Mouse (Mus musculus): ENCODE data around the gene Dennd1a. TPM values are rescaled to one million over a fixed set of nuclear protein-coding genes. Genes with fewer than 3 reads are reported as not detected.

The Dennd1a gene
- polyA plus RNA-seq, 1 experiment, result 7.7 TPM

DNA sequence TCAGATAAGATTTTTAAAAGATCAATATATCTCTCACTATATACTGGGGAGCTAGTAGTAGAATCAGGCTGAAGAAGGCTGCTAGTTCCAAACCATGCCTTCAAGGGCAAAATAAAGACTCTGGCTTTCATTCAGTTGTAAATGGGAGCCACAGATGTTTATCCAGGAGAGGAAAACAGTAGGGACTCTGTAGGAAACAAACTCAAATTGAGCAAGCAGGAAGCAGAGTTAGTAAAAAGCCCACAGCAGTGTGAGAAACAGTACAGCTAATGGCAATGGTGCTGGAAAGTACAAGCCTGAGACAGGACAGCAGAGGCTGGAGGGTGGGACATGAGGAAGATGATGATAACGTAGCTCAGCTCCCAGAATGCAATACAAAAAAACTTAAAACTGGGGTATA is 103.3 kb downstream of the Dennd1a start:
- no peak for TF ChIP-seq CEBPB (IDR thresholded peaks at IDR 0.05; ENCODE audit: low read depth)
- no peak for TF ChIP-seq MAX (IDR thresholded peaks at IDR 0.05)
- TF ChIP-seq FOSL1 (IDR thresholded peaks at IDR 0.05; ENCODE audit: insufficient read depth, low read length, poor library complexity, severe bottlenecking), result no peak
- no peak for TF ChIP-seq MYOG (IDR thresholded peaks at IDR 0.05; ENCODE audit: control insufficient read depth, extremely low read depth, insufficient read length)
- no peak for TF ChIP-seq CTCF (IDR thresholded peaks at IDR 0.05; ENCODE audit: control insufficient read depth, insufficient read depth, insufficient read length)
- no peak for TF ChIP-seq MYOD1 (IDR thresholded peaks at IDR 0.05; ENCODE audit: control insufficient read depth, insufficient read length, low read depth)
- TF ChIP-seq USF1 (IDR thresholded peaks at IDR 0.05; ENCODE audit: low read depth), result no peak
- H3K27me3 ChIP-seq (ENCODE audit: control insufficient read depth, insufficient read depth, insufficient read length), result no peaks in the 10 kb centered on the region
- H3K79me2 ChIP-seq (ENCODE audit: control insufficient read depth, insufficient read depth), result no peaks in the 10 kb centered on the region
- H3K4me3 ChIP-seq (ENCODE audit: insufficient read depth, poor library complexity, severe bottlenecking), result no peak overlapping the region
- H3K36me3 ChIP-seq (ENCODE audit: control insufficient read depth, insufficient read depth), result no peaks in the 10 kb centered on the region
- no peak overlapping the region for H3ac ChIP-seq (ENCODE audit: control insufficient read depth, insufficient read length, low read depth)
- peaks cover 3% of the 10 kb centered on the region for H3K79me3 ChIP-seq (ENCODE audit: low read depth)

DNA sequence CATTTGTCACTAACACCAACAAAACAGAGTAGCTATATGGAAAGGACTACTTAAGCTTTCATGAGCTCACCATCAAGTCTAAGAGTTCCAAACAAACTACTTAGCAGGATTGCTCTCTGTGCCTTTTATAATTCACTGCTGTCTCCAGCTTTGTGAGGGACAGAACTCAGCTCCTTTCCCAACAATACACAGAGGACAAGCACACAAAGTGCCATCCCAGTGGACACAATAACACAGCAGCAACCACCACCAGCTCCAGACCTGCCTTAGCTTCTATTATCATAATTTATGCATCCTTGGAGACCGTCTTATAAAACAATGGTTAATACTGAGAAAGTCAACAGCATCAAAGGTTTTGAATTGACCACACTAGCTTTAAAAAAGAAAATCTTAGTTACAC is 104.9 kb downstream of the Dennd1a start:
- H3ac ChIP-seq (ENCODE audit: control insufficient read depth, insufficient read length, low read depth), result no peak overlapping the region
- TF ChIP-seq USF1 (IDR thresholded peaks at IDR 0.05; ENCODE audit: low read depth) (no peak), MAX (IDR thresholded peaks at IDR 0.05) (no peak), CEBPB (IDR thresholded peaks at IDR 0.05; ENCODE audit: low read depth) (no peak), FOSL1 (IDR thresholded peaks at IDR 0.05; ENCODE audit: insufficient read depth, low read length, poor library complexity, severe bottlenecking) (no peak), MYOD1 (IDR thresholded peaks at IDR 0.05; ENCODE audit: control insufficient read depth, insufficient read length, low read depth) (no peak), MYOG (IDR thresholded peaks at IDR 0.05; ENCODE audit: control insufficient read depth, extremely low read depth, insufficient read length) (no peak), CTCF (IDR thresholded peaks at IDR 0.05; ENCODE audit: control insufficient read depth, insufficient read depth, insufficient read length) (no peak)

DNA sequence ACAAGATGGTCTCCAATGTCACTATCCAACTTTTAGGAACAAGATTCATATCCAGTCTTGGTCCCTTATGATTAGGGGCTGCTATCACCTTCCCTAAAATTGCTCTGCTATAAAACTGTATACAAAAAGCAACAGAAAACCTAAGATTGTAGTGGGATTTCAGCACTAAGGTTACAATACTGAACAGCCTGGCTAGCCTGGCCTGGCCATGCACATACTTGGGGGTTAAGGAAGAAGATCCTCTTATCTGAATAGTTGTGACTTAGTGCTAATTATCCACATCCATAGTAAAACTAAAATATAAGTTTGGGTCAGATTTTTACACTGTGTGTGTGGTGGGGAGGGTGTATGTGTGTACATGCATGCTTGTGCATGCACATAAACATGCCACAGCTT is 109.6 kb downstream of the Dennd1a start:
- TF ChIP-seq MYOG (IDR thresholded peaks at IDR 0.05; ENCODE audit: control insufficient read depth, extremely low read depth, insufficient read length) (no peak), MYOD1 (IDR thresholded peaks at IDR 0.05; ENCODE audit: control insufficient read depth, insufficient read length, low read depth) (no peak), FOSL1 (IDR thresholded peaks at IDR 0.05; ENCODE audit: insufficient read depth, low read length, poor library complexity, severe bottlenecking) (no peak), USF1 (IDR thresholded peaks at IDR 0.05; ENCODE audit: low read depth) (no peak), MAX (IDR thresholded peaks at IDR 0.05) (no peak), CTCF (IDR thresholded peaks at IDR 0.05; ENCODE audit: control insufficient read depth, insufficient read depth, insufficient read length) (no peak)
- H3K79me3 ChIP-seq (ENCODE audit: low read depth), result peaks cover 3% of the 10 kb centered on the region
- H3K79me2 ChIP-seq (ENCODE audit: control insufficient read depth, insufficient read depth), result no peaks in the 10 kb centered on the region
- no peak overlapping the region for H3K4me3 ChIP-seq (ENCODE audit: insufficient read depth, poor library complexity, severe bottlenecking)
- no peak overlapping the region for H3ac ChIP-seq (ENCODE audit: control insufficient read depth, insufficient read length, low read depth)
- H3K27me3 ChIP-seq (ENCODE audit: control insufficient read depth, insufficient read depth, insufficient read length), result no peaks in the 10 kb centered on the region
- H3K36me3 ChIP-seq (ENCODE audit: control insufficient read depth, insufficient read depth), result no peaks in the 10 kb centered on the region

More for the DNA sequence above, 104.9 kb downstream of the Dennd1a start:
- no peaks in the 10 kb centered on the region for H3K27me3 ChIP-seq (ENCODE audit: control insufficient read depth, insufficient read depth, insufficient read length)
- no peaks in the 10 kb centered on the region for H3K79me2 ChIP-seq (ENCODE audit: control insufficient read depth, insufficient read depth)
- H3K4me3 ChIP-seq (ENCODE audit: insufficient read depth, poor library complexity, severe bottlenecking), result no peak overlapping the region
- H3K79me3 ChIP-seq (ENCODE audit: low read depth), result peaks cover 3% of the 10 kb centered on the region
- H3K36me3 ChIP-seq (ENCODE audit: control insufficient read depth, insufficient read depth), result no peaks in the 10 kb centered on the region

DNA sequence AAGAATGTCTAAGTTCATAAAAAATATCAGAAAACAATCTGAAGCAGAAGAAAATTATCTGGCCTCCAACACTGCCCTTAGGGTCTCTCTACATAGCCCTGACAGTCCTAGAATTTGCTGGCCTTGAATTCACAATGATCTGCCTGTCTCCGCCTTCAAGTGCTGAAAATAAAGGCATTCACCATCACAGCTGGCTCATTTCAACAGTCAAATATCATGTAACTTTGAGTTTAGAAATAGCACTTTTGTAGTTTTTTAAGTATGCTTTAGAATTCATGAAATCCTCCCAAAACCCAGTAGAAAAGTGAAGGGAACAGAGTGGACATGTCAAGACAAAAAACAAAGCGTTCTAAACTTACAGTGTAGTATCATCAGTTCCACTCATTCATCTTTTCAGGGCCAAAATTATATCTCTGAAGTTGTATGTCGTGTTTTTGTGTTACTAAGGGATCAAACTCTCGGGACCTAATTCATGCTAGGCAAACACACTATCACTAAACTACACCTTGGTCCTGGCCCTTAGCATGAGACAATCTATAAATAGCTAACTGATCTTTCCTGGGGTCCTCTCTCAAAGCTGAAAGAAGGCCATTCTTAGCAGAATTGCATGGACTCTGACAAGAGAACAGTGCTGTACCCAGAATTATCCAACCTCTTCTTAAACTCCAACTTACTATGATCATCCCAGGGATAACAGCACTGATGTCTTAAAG is 110.2 kb downstream of the Dennd1a start:
- H3K4me3 ChIP-seq (ENCODE audit: insufficient read depth, poor library complexity, severe bottlenecking), result no peak overlapping the region
- H3K79me2 ChIP-seq (ENCODE audit: control insufficient read depth, insufficient read depth), result no peaks in the 10 kb centered on the region
- TF ChIP-seq MYOD1 (IDR thresholded peaks at IDR 0.05; ENCODE audit: control insufficient read depth, insufficient read length, low read depth) (no peak), CEBPB (IDR thresholded peaks at IDR 0.05; ENCODE audit: low read depth) (no peak), MYOG (IDR thresholded peaks at IDR 0.05; ENCODE audit: control insufficient read depth, extremely low read depth, insufficient read length) (no peak), MAX (IDR thresholded peaks at IDR 0.05) (no peak), FOSL1 (IDR thresholded peaks at IDR 0.05; ENCODE audit: insufficient read depth, low read length, poor library complexity, severe bottlenecking) (no peak), CTCF (IDR thresholded peaks at IDR 0.05; ENCODE audit: control insufficient read depth, insufficient read depth, insufficient read length) (no peak), USF1 (IDR thresholded peaks at IDR 0.05; ENCODE audit: low read depth) (no peak)
- H3K27me3 ChIP-seq (ENCODE audit: control insufficient read depth, insufficient read depth, insufficient read length), result no peaks in the 10 kb centered on the region
- H3K79me3 ChIP-seq (ENCODE audit: low read depth), result peaks cover 3% of the 10 kb centered on the region
- H3ac ChIP-seq (ENCODE audit: control insufficient read depth, insufficient read length, low read depth), result no peak overlapping the region
- H3K36me3 ChIP-seq (ENCODE audit: control insufficient read depth, insufficient read depth), result no peaks in the 10 kb centered on the region

GRCm38 (mm10) chr2:38175276-38175675 is 111.9 kb downstream of the Dennd1a start:
- H3K36me3 ChIP-seq (ENCODE audit: control insufficient read depth, insufficient read depth), result no peaks in the 10 kb centered on the region
- H3K79me3 ChIP-seq (ENCODE audit: low read depth), result peaks cover 1% of the 10 kb centered on the region
- H3K4me3 ChIP-seq (ENCODE audit: insufficient read depth, poor library complexity, severe bottlenecking), result no peak overlapping the region
- no peak for TF ChIP-seq CTCF (IDR thresholded peaks at IDR 0.05; ENCODE audit: control insufficient read depth, insufficient read depth, insufficient read length)
- no peak for TF ChIP-seq FOSL1 (IDR thresholded peaks at IDR 0.05; ENCODE audit: insufficient read depth, low read length, poor library complexity, severe bottlenecking)
- no peak for TF ChIP-seq USF1 (IDR thresholded peaks at IDR 0.05; ENCODE audit: low read depth)
- TF ChIP-seq CEBPB (IDR thresholded peaks at IDR 0.05; ENCODE audit: low read depth), result no peak
- TF ChIP-seq MYOD1 (IDR thresholded peaks at IDR 0.05; ENCODE audit: control insufficient read depth, insufficient read length, low read depth), result no peak
- TF ChIP-seq MYOG (IDR thresholded peaks at IDR 0.05; ENCODE audit: control insufficient read depth, extremely low read depth, insufficient read length), result no peak
- TF ChIP-seq MAX (IDR thresholded peaks at IDR 0.05), result no peak
- H3ac ChIP-seq (ENCODE audit: control insufficient read depth, insufficient read length, low read depth), result no peak overlapping the region
- no peaks in the 10 kb centered on the region for H3K79me2 ChIP-seq (ENCODE audit: control insufficient read depth, insufficient read depth)
- H3K27me3 ChIP-seq (ENCODE audit: control insufficient read depth, insufficient read depth, insufficient read length), result no peaks in the 10 kb centered on the region

Data from C2C12 (cell line).